Mouse (Mus musculus): Measurements from ENCODE around the gene Trpv5.

Trpv5 gene

DNA sequence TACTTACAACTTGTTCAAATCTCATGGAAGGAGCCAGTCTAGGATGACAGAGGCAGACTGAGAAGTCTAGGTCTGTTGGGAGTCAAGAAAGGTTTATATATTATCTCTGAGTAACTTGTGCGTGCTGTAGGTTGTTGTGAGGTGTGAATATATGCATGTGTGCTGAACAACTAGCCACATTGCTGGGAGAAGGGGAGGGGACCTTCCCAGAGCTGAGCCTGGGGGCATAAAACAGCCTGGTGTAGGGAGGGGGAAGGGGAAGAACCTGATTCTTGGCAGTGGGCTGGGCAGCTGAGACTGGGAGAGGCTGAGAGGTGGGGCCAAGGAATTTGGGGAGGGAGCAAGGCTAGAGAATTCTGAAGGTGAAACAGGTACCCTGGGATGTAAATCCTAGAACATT, at the start of gene Trpv5:
Trpv5 (minus strand) TSS at position 101 of the 400 bp plus-strand sequence.
- in situ Hi-C loops (cut with MboI; ENCODE audit: low sequenced_read_pairs): no loop called here

DNA sequence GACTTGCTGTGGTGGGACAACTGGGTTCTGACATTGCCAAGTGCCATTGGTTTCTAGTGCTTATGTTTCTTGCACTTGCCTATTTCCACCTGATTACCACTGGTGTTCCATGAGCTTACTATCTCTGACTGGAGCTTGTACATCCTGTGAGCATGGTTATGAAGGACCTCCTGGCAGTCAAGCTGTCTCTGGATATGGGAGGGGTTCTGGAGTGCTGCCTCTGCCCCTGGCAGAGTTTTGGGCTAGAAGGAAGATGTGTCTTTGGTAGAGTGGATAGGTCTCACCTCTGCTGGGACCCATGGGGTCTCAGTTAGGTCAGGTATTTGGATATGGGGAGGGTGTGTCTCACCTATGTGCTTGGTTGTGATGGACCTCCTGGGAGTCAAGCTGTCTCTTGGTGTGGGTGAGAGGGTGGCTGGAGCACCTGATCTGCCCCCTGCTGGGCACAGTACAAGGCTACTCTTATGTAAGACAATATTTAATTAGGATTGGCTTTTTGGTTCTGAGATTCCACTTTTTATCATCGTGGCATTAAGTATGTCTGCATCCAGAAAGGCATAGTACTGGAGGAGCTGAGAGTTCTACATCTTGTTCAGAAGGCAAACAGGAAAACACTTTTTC, 47.5 kb upstream of the Trpv5 start:
- in situ Hi-C loops (cut with MboI; ENCODE audit: low sequenced_read_pairs): no loop called here

DNA sequence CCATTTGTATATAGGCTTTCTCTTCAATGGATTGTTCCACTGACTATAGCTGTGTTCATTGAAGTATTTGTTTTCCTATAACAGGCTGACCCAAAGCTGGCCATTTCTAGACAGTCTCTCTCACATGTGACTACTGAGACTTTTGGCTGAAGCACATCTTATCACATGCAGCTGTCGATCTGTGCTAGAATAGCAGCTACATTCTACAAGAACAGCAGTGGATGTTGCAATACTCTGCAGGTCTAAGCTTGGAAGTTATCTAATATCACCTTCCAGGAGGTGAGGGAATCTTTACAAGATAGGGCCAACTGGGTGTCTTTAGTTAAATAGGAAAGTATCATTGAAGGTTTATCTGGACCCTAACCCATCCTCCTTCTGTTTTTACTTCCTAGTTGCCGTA, 40.9 kb upstream of the Trpv5 start:
- in situ Hi-C loops (cut with MboI; ENCODE audit: low sequenced_read_pairs): no loop called here

DNA sequence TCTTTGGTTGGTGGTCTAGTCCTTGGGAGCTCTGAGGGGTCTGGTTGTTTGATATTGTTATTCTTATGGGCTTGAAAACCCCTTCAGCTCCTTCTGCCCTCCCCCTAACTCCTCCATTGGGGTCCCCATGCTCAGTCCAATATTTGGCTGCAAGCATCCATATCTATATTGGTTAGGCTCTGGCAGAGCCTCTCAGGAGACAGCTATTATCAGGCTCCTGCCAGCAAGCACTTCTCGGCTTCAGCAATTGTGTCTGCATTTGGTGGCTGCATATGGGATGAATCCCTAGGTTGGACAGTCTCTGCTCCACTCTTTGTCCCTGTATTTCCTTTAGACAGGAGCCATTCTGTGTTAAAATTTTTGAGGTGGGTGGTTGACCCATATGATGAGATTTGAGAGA, 29.7 kb upstream of the Trpv5 start:
- in situ Hi-C loops (cut with MboI; ENCODE audit: low sequenced_read_pairs): no loop called here

DNA sequence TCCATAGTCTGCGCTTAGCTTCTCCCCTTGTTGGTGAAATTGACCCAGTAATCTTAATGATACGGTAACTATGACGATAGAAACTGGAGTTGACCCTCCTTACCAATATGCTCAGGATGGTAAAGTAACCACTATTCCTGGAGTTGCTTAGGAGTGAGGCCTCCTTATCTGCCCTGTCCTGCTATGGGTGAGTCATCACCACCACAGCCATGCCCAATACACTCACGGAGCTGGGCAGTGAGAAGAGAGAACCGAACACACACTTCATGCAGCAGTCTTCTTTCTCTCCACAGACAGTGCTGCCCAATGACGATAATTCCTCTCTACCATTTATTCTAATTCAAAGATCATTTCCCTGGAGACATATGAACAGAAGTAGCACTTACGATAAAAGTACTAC, 25.7 kb upstream of the Trpv5 start:
- in situ Hi-C loops (cut with MboI; ENCODE audit: low sequenced_read_pairs): no loop called here

DNA sequence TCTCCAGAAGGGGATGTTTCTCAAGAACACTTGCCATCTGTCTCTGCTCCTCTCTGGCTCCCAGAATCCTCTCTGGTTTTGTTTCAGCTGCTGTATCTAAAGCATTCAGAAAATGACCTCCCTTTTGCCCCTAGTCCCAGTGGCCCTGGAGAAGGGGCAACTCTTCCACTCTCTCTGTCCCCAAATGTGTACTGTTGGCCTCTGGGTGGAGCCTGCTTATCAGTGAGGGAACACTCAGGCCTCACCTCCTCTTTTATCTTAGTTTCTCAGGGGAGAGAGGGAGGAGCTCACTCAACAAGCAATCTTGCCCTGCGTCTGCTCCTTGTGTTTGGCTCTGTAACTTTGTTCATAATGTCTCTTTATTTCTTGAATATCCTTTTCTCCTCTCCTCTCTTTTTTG, 23.6 kb upstream of the Trpv5 start, which contains the start of gene Kel:
Kel (minus strand) TSS at position 217 of the 400 bp plus-strand sequence.
- in situ Hi-C loops (cut with MboI; ENCODE audit: low sequenced_read_pairs): no loop called here

DNA sequence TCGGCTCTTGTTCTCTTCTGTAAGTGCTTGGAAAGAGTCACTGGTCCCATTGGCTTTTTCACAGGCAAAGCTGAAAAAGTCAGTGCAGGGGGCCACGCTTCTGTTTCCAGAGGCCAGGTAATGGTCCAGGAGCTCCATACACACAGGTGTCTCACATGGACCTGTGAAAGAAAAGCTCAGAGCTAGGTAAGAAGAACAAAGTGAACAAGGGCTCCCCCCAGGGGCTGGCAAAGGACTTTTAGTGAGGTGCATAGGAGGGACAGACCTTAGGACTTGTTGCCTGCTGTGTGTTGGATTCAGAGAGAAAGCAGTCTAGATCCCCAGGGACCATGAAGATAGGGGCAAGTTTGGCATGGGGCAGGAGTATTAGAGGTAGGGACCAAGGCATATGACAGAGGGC, 22.4 kb upstream of the Trpv5 start:
- in situ Hi-C loops (cut with MboI; ENCODE audit: low sequenced_read_pairs): no loop called here

DNA sequence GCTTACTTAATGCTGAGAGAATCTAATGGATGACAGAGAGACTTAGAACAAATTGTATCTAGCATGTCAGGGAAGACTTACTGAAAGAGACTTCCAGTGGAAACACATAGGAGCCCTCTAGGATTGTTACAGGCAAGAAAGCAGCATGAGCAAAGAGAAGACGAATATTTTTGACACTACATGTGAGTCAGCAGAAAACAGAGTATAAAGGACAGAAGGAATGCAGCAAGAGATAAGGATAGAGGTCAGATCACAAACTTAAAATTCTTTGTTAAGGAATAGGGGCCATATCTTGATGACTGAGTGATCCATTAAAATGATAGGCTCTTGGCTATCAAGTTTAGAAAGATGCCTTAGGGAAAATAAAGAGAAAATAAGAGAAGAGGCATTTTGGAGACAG, 20.7 kb upstream of the Trpv5 start:
- in situ Hi-C loops (cut with MboI; ENCODE audit: low sequenced_read_pairs): no loop called here

DNA sequence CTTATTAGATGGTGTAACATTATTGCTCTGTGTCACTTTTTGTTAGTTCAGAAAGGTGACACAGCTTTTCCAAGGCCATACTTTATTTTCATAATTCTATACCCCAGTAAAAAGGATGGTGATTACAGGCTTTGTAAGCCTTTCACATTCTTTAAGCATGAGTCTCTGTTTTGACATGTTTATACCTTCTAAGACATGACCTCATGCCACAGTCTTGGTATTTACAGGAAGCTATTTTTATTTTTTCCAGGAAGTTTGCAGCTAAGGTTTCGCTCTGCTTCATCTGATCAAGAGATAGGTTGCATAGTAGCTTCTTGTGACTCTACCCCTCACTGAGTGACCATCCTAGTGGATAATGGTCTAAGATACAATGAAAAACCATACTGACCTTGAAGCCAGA, 13.8 kb upstream of the Trpv5 start:
- in situ Hi-C loops (cut with MboI; ENCODE audit: low sequenced_read_pairs): no loop called here

DNA sequence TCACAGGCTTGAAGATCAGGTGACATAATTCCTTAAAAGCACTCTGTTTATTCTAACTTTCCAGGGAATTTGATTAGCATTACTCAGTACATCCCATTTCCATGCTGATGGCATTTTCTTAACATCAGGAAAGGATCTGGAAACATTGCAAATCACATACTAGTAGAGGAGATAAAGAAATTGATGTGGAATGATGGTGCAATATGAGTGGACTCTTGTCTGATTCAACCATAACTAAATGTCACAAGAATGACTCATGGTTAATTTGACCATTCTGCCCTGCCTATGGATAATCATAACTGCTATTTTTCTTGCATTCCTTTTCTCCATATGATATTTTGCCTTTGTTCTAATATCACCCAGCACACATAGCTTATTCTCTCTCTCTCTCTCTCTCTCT, 11.6 kb upstream of the Trpv5 start:
- in situ Hi-C loops (cut with MboI; ENCODE audit: low sequenced_read_pairs): no loop called here

DNA sequence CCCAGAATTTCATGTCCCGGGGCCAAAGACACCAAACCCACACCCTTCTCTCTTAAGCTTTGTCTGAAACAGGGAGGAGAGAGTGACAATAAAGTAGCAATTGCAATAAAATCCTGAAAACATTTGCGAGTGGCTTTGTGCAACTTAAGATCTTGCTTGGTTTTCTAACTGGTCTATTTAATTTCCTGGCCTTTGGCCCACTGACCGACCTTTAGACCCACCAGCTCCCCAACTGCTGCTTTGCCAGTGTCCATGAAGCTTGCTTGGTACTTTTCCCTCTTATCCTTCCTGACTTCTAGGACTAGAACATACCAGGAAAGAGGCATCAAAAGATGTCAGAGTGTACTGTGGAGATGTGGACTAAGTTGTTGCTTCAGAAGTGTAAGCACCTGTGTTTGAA, 5.0 kb upstream of the Trpv5 start:
- in situ Hi-C loops (cut with MboI; ENCODE audit: low sequenced_read_pairs): no loop called here

DNA sequence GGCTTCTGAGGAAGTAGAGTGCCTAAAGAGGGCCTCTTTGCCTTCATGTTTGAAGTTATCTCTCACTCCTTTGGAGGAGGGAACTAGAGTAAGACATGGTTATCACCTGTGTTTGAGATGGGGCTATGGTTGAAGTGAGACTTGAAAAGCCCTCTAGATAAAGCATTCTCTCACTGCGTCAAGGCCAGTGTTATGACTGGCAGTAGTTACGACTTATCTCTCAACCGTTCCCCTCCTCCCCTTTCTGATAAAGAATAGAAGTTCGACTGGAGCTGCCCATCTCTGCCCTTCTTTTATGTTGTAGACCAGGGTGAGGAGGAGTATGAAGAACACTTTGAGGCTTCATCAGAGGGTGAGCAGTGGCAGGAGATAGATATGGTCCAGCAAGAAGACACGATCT, 4.3 kb upstream of the Trpv5 start:
- in situ Hi-C loops (cut with MboI; ENCODE audit: low sequenced_read_pairs): no loop called here

DNA sequence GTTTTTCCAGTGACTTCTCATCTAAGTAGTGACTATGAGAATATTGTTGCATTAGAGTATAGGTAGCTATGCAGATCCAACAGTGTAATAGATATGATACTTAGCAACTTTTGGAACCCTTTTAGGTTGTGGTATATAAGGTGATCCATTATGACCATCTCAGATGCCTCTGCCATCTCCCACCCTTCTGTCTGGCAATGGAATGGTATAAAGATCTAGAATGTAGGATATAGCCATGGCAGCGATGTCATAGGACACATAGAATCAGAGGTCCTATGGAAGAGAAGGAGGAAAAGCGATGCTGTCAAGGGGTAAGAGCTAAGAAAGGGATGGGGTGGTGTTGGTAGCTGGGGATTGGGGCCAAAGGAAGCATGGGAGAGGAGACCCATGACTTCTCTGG, 3.6 kb upstream of the Trpv5 start, which contains the start of gene Llcfc1:
Llcfc1 (plus strand) TSS at position 301 of the 400 bp plus-strand sequence.
- in situ Hi-C loops (cut with MboI; ENCODE audit: low sequenced_read_pairs): no loop called here

DNA sequence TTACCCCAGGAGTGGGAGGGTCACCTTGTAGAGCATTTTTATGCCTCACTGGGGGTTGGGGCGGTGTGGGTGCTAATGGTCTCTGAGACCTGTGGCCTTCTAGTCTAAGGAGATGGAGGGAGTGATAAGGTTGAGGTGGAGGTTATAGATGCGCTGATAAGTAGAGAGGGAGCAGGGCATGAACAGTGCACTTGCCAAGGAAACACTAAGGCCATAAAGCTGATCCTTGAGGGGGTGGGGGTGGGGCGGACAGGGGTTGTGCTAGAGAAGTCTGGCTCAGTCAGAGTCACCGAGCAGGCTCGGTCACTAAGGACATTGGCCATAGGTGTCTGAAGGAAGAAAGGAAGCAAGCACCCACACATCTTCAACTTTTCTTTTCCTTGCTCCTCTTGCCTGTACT, 1.1 kb upstream of the Trpv5 start:
- in situ Hi-C loops (cut with MboI; ENCODE audit: low sequenced_read_pairs): no loop called here

DNA sequence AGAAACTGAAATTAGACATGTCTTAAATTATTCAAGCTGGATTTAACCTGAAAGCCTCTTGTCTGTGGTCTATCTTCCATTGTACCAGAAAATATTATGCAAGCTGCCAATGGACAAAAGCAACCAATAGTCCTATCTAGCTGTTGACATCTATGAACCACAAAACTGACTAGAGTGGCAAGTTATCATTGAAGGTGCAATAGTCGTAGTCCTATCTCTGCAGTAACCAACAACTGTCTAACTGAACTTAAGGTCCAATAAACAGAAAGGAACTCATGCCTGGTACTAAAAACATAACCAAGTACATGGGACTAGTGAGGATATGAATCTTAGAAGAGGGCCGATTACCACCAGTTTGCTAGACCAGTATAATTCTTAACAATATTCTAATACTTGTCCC, 4.0 kb downstream of the Trpv5 start:
- in situ Hi-C loops (cut with MboI; ENCODE audit: low sequenced_read_pairs): no loop called here

DNA sequence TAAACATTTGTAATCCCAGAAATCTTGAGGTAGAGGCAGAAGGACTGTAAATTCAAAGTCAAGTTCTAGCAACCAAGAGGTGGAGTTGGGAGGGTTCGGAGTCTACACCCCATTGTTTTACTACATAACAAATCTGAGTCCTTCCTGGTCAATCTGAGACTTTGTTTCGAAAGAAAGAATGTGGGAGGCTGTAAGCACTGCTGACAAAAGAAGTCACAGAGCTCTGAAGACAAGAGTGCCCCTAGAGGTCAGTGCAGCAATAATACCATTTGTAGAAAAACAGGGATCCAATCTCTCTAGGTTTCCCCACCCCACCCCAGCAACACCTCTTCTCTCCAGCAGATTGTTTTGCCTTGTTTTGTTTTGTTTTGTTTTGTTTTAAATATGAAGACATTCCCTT, 18.2 kb downstream of the Trpv5 start:
- in situ Hi-C loops (cut with MboI; ENCODE audit: low sequenced_read_pairs): no loop called here

DNA sequence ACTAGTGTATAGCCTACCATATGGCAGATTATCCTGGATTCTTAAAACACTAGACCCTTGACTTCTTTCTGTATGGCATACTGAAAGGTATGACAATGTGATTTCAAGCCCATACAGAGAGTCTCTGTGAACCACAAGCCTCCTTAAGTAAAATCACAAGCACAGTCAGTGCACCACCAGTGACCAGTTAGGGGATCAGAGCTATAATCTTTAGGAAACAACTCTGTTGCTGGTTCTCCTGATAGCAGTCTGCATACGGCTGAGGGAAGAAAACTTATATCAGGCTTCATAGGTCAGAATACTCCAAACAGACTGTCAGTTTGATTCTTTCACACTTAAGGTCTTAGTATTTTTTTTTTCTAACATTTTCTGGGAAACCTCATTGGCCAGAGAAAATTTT, 22.1 kb downstream of the Trpv5 start:
- in situ Hi-C loops (cut with MboI; ENCODE audit: low sequenced_read_pairs): no loop called here

DNA sequence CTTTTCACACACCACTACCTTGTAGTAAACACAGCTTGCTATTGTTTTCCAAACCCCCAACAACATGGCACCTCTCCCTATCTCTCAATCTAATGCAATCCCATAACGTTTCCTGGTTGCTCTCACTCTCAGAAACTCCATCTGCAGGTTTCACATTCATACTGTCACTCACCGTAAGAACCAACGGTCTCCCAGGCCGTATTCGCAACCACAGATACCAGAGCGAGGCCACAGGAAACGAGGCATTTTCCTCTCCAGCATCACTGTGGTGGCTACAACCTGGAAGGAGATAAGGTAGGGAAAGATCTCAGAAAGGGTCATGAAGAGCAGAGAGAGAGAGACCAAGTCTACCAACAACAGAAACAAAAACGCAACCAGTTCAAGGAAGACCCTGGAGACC, 25.9 kb downstream of the Trpv5 start:
- in situ Hi-C loops (cut with MboI; ENCODE audit: low sequenced_read_pairs): no loop called here

DNA sequence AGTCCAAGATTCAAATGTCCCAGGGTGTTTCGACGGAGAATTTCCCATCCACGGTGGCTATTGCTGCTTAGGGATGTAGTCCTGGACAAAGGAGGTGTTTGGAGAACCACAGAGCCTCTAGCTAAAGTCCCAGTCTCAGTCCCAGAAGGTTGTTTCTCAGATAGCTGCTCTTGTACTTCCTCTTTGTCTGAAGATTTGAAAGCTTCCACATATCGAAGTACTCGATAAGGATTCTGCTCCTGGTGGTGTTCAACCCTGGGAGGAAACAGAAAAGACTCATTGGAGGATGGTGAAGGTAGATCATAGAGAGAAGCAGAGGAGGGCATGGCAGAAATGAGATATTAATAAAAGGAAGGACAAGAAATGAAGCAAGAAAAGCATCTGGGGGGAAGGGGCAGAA, 27.4 kb downstream of the Trpv5 start:
- in situ Hi-C loops (cut with MboI; ENCODE audit: low sequenced_read_pairs): no loop called here

DNA sequence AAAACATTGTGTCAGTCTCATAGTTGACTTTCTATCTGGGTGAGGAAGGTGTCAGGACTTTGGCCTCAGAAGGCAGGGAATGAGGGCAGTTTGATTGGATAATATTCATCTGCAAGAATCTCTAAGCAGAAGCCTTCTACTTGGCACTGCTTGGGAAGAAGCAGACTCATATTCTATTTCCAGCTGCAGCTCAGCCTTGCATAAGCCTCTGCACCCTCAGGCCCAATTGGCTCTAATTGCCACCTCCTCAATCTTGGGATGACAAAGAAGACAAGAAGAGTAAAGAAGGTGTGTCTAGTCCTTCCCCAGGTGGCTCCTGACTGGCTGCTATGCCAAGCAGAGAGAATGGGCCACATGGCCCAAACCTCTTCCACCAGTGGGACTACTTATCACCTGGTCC, 33.9 kb downstream of the Trpv5 start:
- in situ Hi-C loops (cut with MboI; ENCODE audit: low sequenced_read_pairs): no loop called here

DNA sequence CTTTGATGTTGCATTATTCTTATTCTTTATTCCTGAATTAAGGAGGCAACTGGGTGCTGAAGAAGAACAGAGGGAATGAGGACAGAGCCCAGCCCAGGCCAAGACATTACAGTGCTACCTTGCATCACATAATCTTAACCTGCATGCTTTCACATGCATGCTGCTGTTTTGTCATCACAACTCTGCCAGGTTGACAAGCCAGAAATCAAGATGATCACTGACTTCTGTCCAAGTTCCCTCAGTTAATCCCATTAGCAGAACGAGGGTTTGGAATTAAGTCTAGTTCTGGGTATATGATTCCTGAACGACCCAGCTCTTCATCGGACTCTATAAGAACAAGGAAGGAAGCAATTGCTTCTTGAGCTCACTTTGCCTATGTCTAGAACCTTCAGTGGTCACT, 34.3 kb downstream of the Trpv5 start:
- in situ Hi-C loops (cut with MboI; ENCODE audit: low sequenced_read_pairs): no loop called here

DNA sequence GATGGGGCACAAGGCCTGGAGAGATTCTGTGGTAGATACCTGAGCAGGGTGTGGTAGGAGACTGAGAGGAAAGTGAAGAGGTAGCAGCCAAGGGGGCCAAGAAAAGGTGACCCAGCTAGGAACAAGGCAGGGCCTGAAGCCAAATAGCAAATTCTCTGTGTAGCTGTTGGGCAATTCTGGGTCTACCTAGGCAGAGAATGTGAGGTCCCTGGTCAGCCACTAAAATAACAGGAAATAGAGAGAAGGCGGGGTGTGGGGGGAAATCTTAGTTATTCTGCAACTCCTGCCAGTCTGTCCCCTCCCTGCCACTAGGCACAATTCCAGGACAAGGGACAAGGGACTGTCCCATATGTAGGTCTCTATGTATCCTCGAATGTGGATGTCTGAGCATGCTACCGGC, 37.3 kb downstream of the Trpv5 start:
- in situ Hi-C loops (cut with MboI; ENCODE audit: low sequenced_read_pairs): no loop called here

DNA sequence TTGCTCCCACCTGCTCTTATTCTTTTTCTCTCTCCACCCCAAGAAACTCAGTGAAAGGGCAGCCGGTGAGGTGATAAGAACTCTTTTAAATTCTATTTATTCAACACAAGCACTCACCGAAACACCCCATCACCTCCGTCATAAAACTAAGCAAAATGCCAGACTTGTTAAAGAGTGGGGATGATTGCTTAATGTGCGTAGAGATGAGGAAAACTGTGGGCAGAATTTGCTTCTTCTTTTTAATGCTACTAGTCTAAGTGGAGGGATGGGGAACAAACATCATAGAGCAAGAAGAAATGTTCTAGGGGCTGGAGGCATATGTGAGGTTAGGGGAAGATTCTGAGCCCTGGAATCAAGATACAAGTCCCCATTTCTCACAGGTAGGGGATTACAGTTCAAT, 37.8 kb downstream of the Trpv5 start:
- in situ Hi-C loops (cut with MboI; ENCODE audit: low sequenced_read_pairs): no loop called here
